Mouse (Mus musculus) lung, embryonic 16.5 days (tissue): Measurements from ENCODE around the gene Pmf1. TPM values are rescaled to one million over a fixed set of nuclear protein-coding genes. Genes with fewer than 3 reads are reported as not detected.

Experiments
- ATAC-seq: fragments of 200-750 bp; cut with Nextera tagmentation; 2 replicates; pipeline ENCODE4 v1.8.0; 2017; ENCODE audit warnings: low read depth, mild to moderate bottlenecking, moderate library complexity
- H3K27ac ChIP-seq: fragments of 300-500 bp; sonication (generic); 2 replicates; pipeline ENCODE4 v1.5.1; 2014; ENCODE audit warnings: mild to moderate bottlenecking, control low read depth, low read length
- H3K27me3 ChIP-seq: fragments of 300-500 bp; sonication (generic); 2 replicates; pipeline ENCODE4 v1.6.1; 2014; ENCODE audit warnings: low read depth, low read length, mixed read lengths; ENCODE audit not compliant: control insufficient read depth, insufficient read depth
- H3K36me3 ChIP-seq: fragments of 300-500 bp; sonication (generic); 2 replicates; pipeline ENCODE4 v1.6.1; 2014; ENCODE audit warnings: low read length; ENCODE audit not compliant: control insufficient read depth, insufficient read depth
- H3K4me1 ChIP-seq: fragments of 300-500 bp; sonication (generic); replicated peaks from 2 replicates; pipeline ENCODE4 v1.6.1; 2014; ENCODE audit warnings: low read length, mixed read lengths; ENCODE audit not compliant: control insufficient read depth, insufficient read depth
- H3K4me2 ChIP-seq: fragments of 300-500 bp; sonication (generic); 2 replicates; pipeline ENCODE4 v1.6.1; 2014; ENCODE audit warnings: low read depth, low read length, control low read depth
- H3K4me3 ChIP-seq: fragments of 300-500 bp; sonication (generic); 2 replicates; pipeline ENCODE4 v1.5.1; 2014; ENCODE audit warnings: mild to moderate bottlenecking, low read length, control low read depth
- H3K9ac ChIP-seq: fragments of 300-500 bp; sonication (generic); 2 replicates; pipeline ENCODE4 v1.6.1; 2014; ENCODE audit warnings: low read length, control low read depth
- H3K9me3 ChIP-seq: fragments of 300-500 bp; sonication (generic); 2 replicates; pipeline ENCODE4 v1.6.1; 2016; ENCODE audit warnings: low read length; ENCODE audit not compliant: control insufficient read depth
- WGBS: fragments of 180-500 bp; shearing (Covaris S2); extraction: QIAGEN DNeasy Blood & Tissue Kit; methylation state at CpG from one replicate; pipeline ENCODE4 v1.1.7; 2014; 5-methylcytosine and 5-hydroxymethylcytosine counted together
- polyA plus RNA-seq: library from polyadenylated mRNA; unstranded; fragments of >200 nt; fragmentation: Nextera tagmentation; extraction: Ambion mirVana; gene quantifications from 2 replicates; pipeline ENCODE4 v1.2.1, GENCODE M21; 2015

Pmf1 gene
- 130 and 147 TPM in 2 replicates for polyA plus RNA-seq

DNA sequence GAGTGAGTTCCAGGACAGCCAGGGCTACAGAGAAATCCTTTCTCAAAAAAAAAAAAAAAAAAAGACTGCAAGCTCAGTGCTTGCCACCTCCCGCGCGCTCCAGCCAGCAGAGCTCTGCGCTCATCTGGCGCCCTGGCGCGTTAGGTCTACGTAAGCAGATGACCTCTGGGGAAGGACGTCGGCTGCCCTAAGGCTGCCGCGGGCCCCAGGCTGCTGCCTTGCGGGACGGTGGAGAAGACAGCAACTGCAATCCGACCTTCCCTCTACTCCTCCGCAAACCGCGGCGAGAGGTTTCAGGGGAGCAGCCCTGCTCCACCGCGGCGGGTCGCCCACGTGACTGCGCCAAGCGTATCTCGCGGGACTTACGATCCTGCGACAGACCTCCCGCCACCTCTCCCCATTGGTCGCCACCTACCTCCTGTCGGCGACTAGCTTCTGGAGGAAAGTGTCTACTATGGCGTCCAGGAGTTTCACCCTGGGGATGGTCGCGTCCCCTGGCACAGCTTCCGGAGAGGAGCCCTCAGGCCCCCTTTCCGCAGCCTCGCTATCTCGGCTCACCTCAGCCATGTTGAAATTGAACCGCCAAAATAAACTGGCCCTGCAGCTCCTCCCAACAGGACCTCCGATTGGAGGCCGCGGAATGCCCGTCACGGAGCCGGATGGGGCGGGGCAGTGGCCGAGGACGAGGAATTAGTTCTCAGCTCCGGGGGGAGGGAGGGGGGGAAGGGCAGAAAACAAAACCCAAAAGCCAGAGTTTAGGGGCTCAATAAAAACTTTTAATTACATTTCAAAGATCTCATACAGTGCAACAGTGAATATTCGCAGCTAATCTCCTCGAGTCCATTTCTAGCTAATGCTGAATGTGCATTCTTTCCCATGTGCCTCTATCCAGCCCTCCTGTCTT lies at the start of gene Pmf1:
TSS of gene Pmf1 (minus strand) at position 591 of the 904 bp plus-strand sequence.
- peaks cover 5% of the 10 kb centered on the region; the same call in 1 of the 2 replicates for H3K36me3 ChIP-seq
- H3K9ac ChIP-seq, result peak within 1 kb of the TSS; percentile 97
- peak; percentile 95 for ATAC-seq
- peaks cover 17% of the 10 kb centered on the region for H3K4me1 ChIP-seq
- 0% methylated on average over 54 of the region's 54 CpGs for WGBS
- peak within 1 kb of the TSS; percentile 96 for H3K27ac ChIP-seq
- no peaks in the 10 kb centered on the region for H3K27me3 ChIP-seq
- H3K9me3 ChIP-seq, result no peaks in the 10 kb centered on the region
- peak within 1 kb of the TSS; percentile 79 for H3K4me3 ChIP-seq
- H3K4me2 ChIP-seq, result peak within 1 kb of the TSS; percentile 65

DNA sequence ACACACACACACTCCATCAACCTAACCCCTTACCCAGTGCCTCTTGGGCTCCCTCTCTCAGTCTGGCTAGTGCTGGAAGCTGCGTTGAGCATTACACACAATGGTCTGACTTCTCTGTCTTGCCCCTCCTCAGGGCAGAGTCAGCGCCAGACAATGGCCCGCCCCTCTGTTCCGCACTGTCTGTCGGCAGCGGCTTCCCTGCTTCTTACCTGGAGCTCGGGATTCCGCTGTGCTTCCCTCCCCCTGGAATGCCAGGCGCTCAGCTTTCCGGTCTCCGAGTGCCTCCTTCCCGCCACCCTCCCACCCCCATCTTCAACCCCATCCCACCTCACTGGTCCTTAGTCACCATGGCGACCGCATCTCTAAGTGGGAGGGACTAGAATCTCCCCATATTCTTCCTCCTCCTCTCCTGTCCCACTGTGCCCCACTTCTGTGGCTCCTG lies 48.7 kb upstream of the Pmf1 start:
- Histone ChIP-seq H3K27me3 (peaks cover 3% of the 10 kb centered on the region; the same call in 1 of the 2 replicates), H3K27ac (no peak overlapping the region), H3K4me2 (no peak overlapping the region), H3K4me3 (no peak overlapping the region), H3K9me3 (no peaks in the 10 kb centered on the region), H3K36me3 (no peaks in the 10 kb centered on the region), H3K9ac (no peak overlapping the region), H3K4me1 (peaks cover 12% of the 10 kb centered on the region)
- no peak for ATAC-seq
- 2% methylated on average over 14 of the region's 14 CpGs for WGBS

DNA sequence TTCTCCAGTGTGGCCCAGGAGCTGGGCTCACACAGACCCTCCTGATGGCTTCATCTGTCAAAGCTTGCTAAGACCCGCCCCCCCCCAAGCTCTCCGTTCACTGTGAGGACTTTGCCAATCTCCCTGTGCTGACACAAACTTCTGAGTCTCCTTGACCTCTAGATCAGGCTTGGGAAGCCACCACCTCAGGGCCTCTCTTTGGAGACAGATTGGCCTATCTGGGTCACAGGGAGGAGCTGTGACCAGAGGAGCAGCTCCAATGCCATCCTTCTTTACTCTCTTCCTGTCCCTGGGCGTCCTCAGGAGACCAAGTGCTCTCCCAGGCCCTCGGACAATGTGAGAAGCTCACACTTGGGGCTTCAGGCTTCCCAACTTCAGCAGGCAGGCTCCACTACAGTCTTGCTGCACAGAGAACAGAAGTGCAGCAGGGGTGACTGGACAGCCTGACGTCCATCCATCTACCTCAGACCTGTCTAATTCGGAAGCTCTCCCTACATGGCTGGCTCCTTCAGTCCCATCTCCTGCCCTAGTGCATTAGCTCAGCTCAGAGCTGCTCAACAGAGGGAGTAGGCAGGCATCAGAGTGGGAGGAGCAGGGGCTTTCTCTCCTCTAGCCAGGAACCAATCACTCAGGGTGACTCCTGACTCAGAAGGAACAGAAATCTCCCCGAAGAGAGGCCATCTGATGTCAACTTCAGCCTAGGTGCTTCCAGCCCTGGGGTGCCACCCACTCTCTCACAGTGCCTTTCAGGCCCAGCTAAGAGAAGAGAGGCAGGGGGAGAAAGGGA lies 46.8 kb upstream of the Pmf1 start:
- Histone ChIP-seq H3K27ac (no peak overlapping the region), H3K9ac (no peak overlapping the region), H3K4me3 (no peak overlapping the region), H3K4me2 (no peak overlapping the region), H3K9me3 (no peaks in the 10 kb centered on the region), H3K27me3 (peaks cover 3% of the 10 kb centered on the region; the same call in 1 of the 2 replicates), H3K4me1 (peaks cover 12% of the 10 kb centered on the region), H3K36me3 (no peaks in the 10 kb centered on the region)
- 57% methylated on average over 7 of the region's 7 CpGs for WGBS
- ATAC-seq, result no peak

DNA sequence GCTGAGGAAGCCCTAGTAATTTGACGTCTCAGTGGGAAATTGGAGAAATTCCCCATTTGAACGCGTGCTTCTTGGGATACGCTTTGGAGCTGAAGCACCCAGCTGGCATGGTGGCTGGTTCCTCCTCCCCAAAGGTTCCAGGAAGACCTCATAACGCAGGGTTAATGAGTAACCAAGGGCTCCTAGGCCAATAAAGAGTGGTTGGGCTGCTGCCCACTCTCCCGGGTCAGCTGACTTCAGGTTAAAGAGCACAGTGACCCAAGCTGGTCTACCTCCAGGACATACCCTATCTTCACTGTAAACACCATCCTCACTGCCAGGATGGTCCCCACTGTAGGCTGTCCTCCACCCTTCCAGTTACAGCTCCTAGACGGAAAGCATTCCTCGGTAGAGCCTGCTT lies 46.2 kb upstream of the Pmf1 start:
- no peak overlapping the region for H3K4me2 ChIP-seq
- no peak overlapping the region for H3K9ac ChIP-seq
- H3K27me3 ChIP-seq, result peaks cover 3% of the 10 kb centered on the region; the same call in 1 of the 2 replicates
- H3K27ac ChIP-seq, result no peak overlapping the region
- no peaks in the 10 kb centered on the region for H3K36me3 ChIP-seq
- H3K4me3 ChIP-seq, result no peak overlapping the region
- no peaks in the 10 kb centered on the region for H3K9me3 ChIP-seq
- H3K4me1 ChIP-seq, result peaks cover 10% of the 10 kb centered on the region
- 72% methylated on average over 8 of the region's 8 CpGs for WGBS
- ATAC-seq, result no peak

DNA sequence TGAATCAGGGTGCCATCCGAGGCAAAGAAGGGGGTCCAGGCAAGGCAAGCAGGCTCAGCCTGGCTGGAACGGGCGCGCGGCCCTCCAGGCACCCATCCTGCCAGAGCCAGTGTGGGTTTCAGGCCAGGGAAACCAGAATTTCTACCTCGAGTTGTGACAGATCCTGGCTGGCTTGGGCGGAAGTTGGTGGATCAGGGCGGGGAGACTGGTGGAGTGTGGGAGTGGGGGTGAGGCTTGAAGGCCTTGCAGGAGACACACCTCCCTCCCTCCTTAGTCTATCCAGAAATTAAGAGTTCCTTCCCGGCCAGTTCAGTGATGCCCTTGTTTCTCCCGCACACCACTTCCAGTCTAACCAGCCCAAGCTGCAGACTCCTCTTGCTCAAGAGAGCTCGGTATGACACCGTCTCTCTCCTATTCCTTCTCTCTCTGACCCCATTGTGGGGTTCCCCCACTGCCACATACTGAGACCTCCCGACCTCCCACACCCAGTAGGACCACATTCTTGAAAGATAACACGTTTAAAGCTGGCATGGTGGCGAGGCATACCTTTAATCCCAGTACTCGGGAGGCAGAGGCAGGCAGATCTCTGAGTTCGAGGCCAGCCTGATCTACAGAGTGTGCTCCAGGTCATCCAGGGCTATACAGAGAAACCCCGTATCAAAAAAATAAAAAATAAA lies 45.6 kb upstream of the Pmf1 start:
- peak overlapping the region; percentile 32; the same call in 1 of the 2 replicates for H3K9ac ChIP-seq
- peaks cover 3% of the 10 kb centered on the region; the same call in 1 of the 2 replicates for H3K27me3 ChIP-seq
- H3K4me1 ChIP-seq, result peaks cover 6% of the 10 kb centered on the region; the same call in 1 of the 2 replicates
- H3K9me3 ChIP-seq, result no peaks in the 10 kb centered on the region
- peak; percentile 55 for ATAC-seq
- 67% methylated on average over 18 of the region's 18 CpGs for WGBS
- peak overlapping the region; percentile 48; the same call in 1 of the 2 replicates for H3K27ac ChIP-seq
- no peak overlapping the region for H3K4me3 ChIP-seq
- H3K36me3 ChIP-seq, result no peaks in the 10 kb centered on the region
- H3K4me2 ChIP-seq, result peak overlapping the region; percentile 3; the same call in 1 of the 2 replicates

DNA sequence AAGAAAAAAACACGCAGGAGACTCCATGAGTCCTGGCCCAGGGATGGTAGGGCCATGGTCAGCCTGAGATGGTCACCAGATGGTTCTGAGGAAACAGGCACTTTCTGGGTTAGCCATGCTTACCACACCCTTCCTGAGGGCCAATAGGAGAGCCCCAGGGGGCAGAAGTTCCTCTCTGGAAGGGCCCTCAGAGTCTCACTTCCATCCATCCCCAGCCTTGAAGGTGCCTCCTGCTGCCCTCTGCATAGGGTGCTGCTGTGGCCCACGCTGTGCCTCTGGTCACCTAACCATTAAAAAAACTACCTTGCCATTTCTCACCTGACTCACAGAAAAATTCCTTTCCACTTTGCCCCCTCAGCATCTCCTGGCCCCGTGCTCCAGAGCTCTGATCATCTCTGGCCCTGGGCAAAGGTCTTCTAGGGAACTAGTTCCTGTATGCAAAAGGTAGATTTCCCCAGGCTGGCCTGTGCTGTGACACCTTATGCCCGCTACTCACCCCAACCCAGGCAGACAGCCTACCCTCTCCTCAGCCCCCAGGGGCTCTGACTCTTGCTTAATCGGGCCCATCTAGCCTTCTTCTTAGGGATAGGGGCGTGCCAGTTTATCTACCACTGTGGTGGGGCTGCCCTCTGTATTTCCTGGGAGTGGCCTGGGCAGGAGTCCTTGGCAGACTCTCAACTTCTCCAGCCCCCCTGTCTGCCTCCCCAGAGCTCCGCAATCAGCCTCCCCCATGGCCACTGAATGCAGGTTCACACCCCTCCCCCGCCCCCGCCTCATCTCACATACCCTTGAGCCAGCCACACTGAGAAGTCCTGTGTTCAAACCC lies 44.8 kb upstream of the Pmf1 start:
- peaks cover 6% of the 10 kb centered on the region; the same call in 1 of the 2 replicates for H3K4me1 ChIP-seq

DNA sequence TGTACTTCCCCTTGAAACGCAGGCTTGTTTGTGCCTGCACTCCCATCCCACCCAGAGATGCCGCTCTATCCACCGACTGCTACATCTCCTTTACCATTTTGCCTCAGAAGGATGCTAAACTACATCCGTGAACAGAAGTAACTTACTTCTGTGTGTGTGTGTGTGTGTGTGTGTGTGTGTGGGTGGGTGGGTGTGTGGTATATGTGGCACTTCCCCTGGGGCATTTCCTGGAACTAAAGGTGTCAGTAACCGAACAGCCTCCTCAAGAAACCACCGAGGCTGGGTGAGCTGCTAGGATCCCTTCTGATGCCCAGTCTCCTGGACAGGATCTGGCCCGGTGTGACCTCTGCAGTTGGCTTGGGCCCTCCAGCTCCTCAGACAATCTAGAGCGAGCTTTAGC lies 43.9 kb upstream of the Pmf1 start:
- no peak for ATAC-seq
- Histone ChIP-seq H3K27ac (no peak overlapping the region), H3K36me3 (no peaks in the 10 kb centered on the region), H3K9me3 (no peaks in the 10 kb centered on the region), H3K4me2 (no peak overlapping the region), H3K4me3 (no peak overlapping the region), H3K27me3 (peaks cover 1% of the 10 kb centered on the region; the same call in 1 of the 2 replicates), H3K4me1 (peaks cover 9% of the 10 kb centered on the region; the same call in 1 of the 2 replicates), H3K9ac (no peak overlapping the region)
- 66% methylated on average over 8 of the region's 8 CpGs for WGBS

More for the DNA sequence above, 44.8 kb upstream of the Pmf1 start:
- peak overlapping the region; percentile 48; the same call in 1 of the 2 replicates for H3K27ac ChIP-seq
- no peaks in the 10 kb centered on the region for H3K36me3 ChIP-seq
- ATAC-seq, result peak; percentile 54
- H3K4me3 ChIP-seq, result no peak overlapping the region
- H3K4me2 ChIP-seq, result peak overlapping the region; percentile 3; the same call in 1 of the 2 replicates
- no peaks in the 10 kb centered on the region for H3K9me3 ChIP-seq
- WGBS, result 42% methylated on average over 9 of the region's 9 CpGs
- peaks cover 3% of the 10 kb centered on the region; the same call in 1 of the 2 replicates for H3K27me3 ChIP-seq
- H3K9ac ChIP-seq, result peak overlapping the region; percentile 32; the same call in 1 of the 2 replicates

DNA sequence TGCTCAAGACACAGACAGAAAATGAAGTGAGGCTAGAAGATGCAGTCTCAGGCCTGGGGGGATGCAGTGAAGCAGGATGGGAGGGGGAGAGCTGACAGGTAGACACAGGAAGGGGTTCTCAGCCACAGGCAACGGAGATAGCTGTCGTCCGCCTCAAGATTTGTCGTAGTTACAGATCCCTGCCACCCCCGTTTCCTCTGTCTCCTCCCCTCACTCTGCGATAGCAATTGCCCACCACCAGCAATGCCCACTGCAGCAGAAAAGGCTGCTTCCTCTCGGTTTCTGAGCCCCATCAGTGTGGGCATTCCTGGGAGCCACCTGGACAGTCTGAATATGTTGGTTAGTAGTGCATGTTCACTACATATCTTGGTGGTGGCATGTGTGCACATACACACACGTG lies 43.2 kb upstream of the Pmf1 start:
- ATAC-seq, result no peak
- 35% methylated on average over 8 of the region's 8 CpGs for WGBS
- Histone ChIP-seq H3K27ac (no peak overlapping the region), H3K9me3 (no peaks in the 10 kb centered on the region), H3K27me3 (no peaks in the 10 kb centered on the region), H3K4me3 (no peak overlapping the region), H3K4me2 (no peak overlapping the region), H3K9ac (no peak overlapping the region), H3K4me1 (peaks cover 9% of the 10 kb centered on the region; the same call in 1 of the 2 replicates), H3K36me3 (no peaks in the 10 kb centered on the region)
